Mouse (Mus musculus) lung, adult 2 months (tissue): ENCODE measurements around the gene Ttc25.

Experiments
- CTCF ChIP-seq: fragments of 200-500 bp; IDR thresholded peaks from 2 replicates; pipeline ENCODE4 v1.5.1; 2011; ENCODE audit warnings: mild to moderate bottlenecking, low read length, control low read depth; ENCODE audit not compliant: insufficient read depth
- POLR2A ChIP-seq: fragments of 200-500 bp; IDR thresholded peaks from 2 replicates; pipeline ENCODE4 v1.6.1; 2011; ENCODE audit warnings: low read depth, mild to moderate bottlenecking, control low read depth, low read length, borderline replicate concordance; ENCODE audit errors: extremely low read depth

DNA sequence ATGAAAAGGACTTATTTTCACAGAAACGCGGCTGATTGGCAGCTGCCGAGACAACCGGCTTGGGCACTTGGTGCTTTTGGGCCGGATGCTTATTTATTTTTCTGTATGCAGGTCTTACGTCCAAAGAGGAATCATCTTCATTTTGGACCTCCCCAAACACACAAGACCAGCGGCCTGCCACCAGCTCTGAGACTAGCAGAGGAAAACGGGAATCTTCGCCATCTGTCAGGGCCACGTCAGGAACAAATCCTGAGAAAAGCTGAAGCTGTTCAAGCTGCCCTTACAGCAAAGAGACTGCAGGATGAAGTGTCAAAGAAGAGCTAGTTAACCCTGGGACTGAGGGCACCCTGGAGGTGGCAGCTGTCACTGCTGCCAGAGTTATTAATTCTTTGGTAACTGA lies 60.0 kb downstream of the Ttc25 start:
- TF ChIP-seq CTCF (no peak), POLR2A (no peak)
